Mouse (Mus musculus) heart, adult 2 months (tissue): ENCODE results near the gene Khk. TPM values are rescaled to one million over a fixed set of nuclear protein-coding genes. Genes with fewer than 3 reads are reported as not detected.
A peak's percentile ranks its signal among the peaks of the same experiment; 100 is the strongest.

Experiments
- DNase-seq, 2 experiments: peaks; one replicate each; pipeline ENCODE4 v3.0.0; 2021
- H3K27ac ChIP-seq: fragments of 200-600 bp; 2 replicates; pipeline ENCODE4 v1.8.1; 2022
- H3K27me3 ChIP-seq: fragments of 200-500 bp; 2 replicates; pipeline ENCODE4 v1.6.1; 2012; ENCODE audit warnings: mild to moderate bottlenecking, low read length, inconsistent platforms, mixed read lengths; ENCODE audit not compliant: control insufficient read depth, insufficient read depth
- H3K36me3 ChIP-seq: fragments of 200-500 bp; 2 replicates; pipeline ENCODE4 v1.6.1; 2012; ENCODE audit warnings: low read length, inconsistent platforms; ENCODE audit not compliant: control insufficient read depth, insufficient read depth
- H3K4me1 ChIP-seq: fragments of 200-500 bp; 2 replicates; pipeline ENCODE4 v1.6.1; 2011; ENCODE audit warnings: low read length; ENCODE audit not compliant: control insufficient read depth, insufficient read depth
- H3K4me3 ChIP-seq: fragments of 200-600 bp; 2 replicates; pipeline ENCODE4 v1.8.1; 2022
- H3K79me2 ChIP-seq: fragments of 200-500 bp; replicated peaks from 2 replicates; pipeline ENCODE4 v1.6.1; 2012; ENCODE audit warnings: mild to moderate bottlenecking, inconsistent platforms, low read length, moderate library complexity, mixed read lengths; ENCODE audit not compliant: control insufficient read depth, insufficient read depth
- H3K9ac ChIP-seq: fragments of 200-500 bp; 2 replicates; pipeline ENCODE4 v1.6.1; 2012; ENCODE audit warnings: low read depth, mild to moderate bottlenecking, control low read depth, inconsistent platforms, low read length, mixed read lengths
- CTCF ChIP-seq: fragments of 200-600 bp; IDR thresholded peaks from 2 replicates; pipeline ENCODE4 v1.8.1; 2022; ENCODE audit warnings: antibody characterized with exemption, mild to moderate bottlenecking, moderate library complexity
- EP300 ChIP-seq: fragments of 200-500 bp; IDR thresholded peaks from 2 replicates; pipeline ENCODE4 v1.6.1; 2011; ENCODE audit warnings: low read depth, low read length, control low read depth; ENCODE audit not compliant: insufficient read depth
- POLR2A ChIP-seq: fragments of 200-500 bp; IDR thresholded peaks from 2 replicates; pipeline ENCODE4 v1.6.1; 2011; ENCODE audit warnings: mild to moderate bottlenecking, low read depth, low read length, control low read depth; ENCODE audit not compliant: insufficient read depth
- WGBS: fragments of 180-500 bp; shearing (Covaris S2); methylation state at CpG from one replicate; pipeline ENCODE4 v1.1.7; 2018; 5-methylcytosine and 5-hydroxymethylcytosine counted together
- intact Hi-C: fragments of 180-260 bp; cut with DNase I; formaldehyde crosslinking; loops from one replicate; pipeline ENCODE4 v1.15.1; 2025
- polyA plus RNA-seq: library from polyadenylated mRNA; depleted of rRNA; stranded (reverse); fragments of >200 nt; gene quantifications from 2 replicates; pipeline ENCODE4 v1.2.3, GENCODE M21; 2012
- total RNA-seq, 2 experiments: library from RNA; stranded (reverse); gene quantifications; 2 replicates each; pipeline ENCODE4 v1.2.3; 2021

The Khk gene
- total and polyA plus RNA-seq, 3 experiments = 22.6 to 31.8 (median 29.6) TPM

DNA sequence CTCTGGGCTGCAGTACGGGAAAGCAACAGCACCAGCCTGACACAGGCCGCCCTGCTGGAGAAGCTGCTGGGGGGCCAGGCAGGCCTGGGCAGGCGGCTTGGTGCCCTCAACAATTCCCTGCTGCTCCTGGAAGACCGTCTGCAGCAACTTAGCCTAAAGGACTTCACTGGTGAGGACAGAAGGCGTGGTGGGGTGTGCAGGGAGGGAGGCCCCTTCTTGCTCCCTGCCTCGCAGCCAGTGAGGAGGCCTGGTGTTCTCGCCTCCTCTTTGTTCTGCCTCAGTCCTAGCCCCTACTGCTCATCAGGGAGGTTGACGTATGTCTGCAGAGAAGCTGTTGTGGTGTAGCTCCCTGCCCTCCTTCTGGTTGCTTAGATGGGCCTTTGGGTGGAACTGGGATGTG lies 2.5 kb upstream of the Khk start:
- 96% methylated on average over 8 of the region's 8 CpGs for whole genome bisulfite sequencing
- peaks cover 20% of the 10 kb centered on the region for H3K4me1 ChIP-seq
- H3K36me3 ChIP-seq = no peaks in the 10 kb centered on the region
- H3K27me3 ChIP-seq = no peaks in the 10 kb centered on the region
- TF ChIP-seq CTCF = no peak
- TF ChIP-seq EP300 = no peak
- TF ChIP-seq POLR2A = no peak
- no peak overlapping the region for H3K4me3 ChIP-seq
- no peak for DNase-seq
- H3K27ac ChIP-seq = no peak overlapping the region; the same call in 1 of the 2 replicates
- no peaks in the 10 kb centered on the region for H3K79me2 ChIP-seq
- no peak overlapping the region for H3K9ac ChIP-seq
- intact Hi-C loops = loop anchor here (5.0 kb wide), 1 partner anchor 106 kb away; the partner anchor contains the start of gene Mapre3

DNA sequence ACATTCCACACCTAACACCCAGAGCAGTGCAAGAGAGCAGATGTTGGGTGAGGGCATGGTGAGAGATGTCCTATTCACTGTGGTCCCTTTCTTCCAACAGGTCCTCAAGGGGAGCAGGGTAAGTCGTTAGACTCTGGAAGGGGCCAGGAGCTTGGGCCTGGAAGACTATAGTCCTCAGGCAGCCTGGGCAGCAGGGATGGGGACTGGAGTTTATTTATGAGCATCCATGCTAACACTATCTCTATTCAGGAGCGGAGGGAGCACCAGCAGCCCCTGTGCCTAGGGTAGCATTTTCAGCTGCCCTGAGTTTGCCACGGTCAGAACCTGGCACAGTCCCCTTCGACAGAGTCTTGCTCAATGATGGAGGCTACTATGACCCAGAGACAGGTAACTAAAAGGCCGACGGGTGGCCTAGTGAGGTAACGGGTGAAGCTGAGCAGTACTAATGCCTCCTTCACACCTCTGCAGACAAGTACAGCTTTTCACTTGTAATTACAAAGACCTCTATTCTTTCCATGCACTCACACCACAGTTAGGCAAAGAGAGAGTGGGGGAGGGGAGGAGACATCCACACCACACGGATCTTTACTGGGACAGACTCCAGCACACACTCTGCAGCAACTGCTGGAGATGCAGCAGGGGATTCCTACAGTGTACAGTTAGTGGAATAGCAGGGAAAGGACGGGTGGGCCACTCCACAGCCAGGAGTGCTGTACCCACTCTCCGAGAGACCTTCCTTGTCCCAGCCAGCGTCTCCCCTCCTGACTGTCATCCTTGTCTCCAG lies 1.2 kb upstream of the Khk start:
- TF ChIP-seq CTCF (no peak), POLR2A (no peak), EP300 (no peak)
- Histone ChIP-seq H3K4me1 (peaks cover 12% of the 10 kb centered on the region), H3K27ac (no peak overlapping the region; the same call in 1 of the 2 replicates), H3K9ac (no peak overlapping the region), H3K27me3 (no peaks in the 10 kb centered on the region), H3K79me2 (no peaks in the 10 kb centered on the region), H3K36me3 (no peaks in the 10 kb centered on the region), H3K4me3 (no peak overlapping the region)
- intact Hi-C loops = loop anchor here (5.0 kb wide), 3 partner anchors 42 to 127 kb away; partner anchors contain the start of genes Atraid, Mapre3, Preb and Slc5a6
- WGBS = 75% methylated on average over 11 of the region's 11 CpGs
- DNase-seq = no peak

DNA sequence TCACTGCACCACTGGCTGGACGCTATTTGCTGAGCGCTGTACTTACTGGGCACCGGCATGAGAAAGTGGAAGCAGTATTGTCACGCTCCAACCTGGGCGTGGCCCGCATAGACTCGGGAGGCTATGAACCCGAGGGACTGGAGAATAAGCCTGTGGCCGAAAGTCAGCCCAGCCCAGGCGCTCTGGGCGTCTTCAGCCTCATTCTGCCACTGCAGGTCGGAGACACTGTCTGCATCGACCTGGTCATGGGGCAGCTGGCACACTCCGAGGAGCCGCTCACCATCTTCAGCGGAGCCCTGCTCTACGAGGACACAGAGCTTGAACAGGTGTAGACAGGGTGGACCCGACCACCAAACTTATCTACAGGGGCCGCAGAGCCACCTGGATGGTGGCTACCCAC lies 610 bp upstream of the Khk start:
- Histone ChIP-seq H3K36me3 (no peaks in the 10 kb centered on the region), H3K4me3 (no peak overlapping the region), H3K79me2 (no peaks in the 10 kb centered on the region), H3K27me3 (no peaks in the 10 kb centered on the region), H3K27ac (peak overlapping the region; percentile 84), H3K4me1 (peaks cover 7% of the 10 kb centered on the region), H3K9ac (no peak overlapping the region)
- TF ChIP-seq EP300 (no peak), CTCF (no peak), POLR2A (no peak)
- DNase-seq = peak; percentile 56
- intact Hi-C loops = loop anchor here (5.0 kb wide), 2 partner anchors 42 to 127 kb away; partner anchors contain the start of genes Atraid, Preb and Slc5a6
- WGBS = 68% methylated on average over 19 of the region's 19 CpGs

DNA sequence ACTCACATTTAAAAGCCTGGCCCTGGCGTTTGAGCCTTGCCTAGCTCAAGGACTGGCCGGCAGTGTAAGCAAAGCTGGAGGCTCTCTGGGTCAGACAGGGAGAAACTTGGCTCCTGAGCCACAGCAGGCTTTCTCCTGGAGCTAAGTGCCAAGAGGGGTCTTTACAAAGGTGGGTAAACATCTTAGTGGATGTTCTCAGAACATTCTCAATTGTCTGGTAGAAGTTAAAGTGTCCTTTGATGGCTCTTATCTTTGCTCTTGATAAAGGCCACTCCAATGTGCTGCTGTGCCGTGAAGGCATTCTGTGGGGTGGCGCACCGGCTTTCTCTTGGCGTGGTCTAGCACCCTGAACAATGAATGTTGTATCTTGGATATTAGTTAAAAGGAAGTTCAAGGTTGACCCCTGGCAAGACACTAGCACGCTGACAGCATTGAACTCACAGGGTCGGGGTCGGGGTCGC lies 1.4 kb downstream of the Khk start:
- Histone ChIP-seq H3K4me1 (peaks cover 1% of the 10 kb centered on the region), H3K9ac (no peak overlapping the region), H3K27me3 (no peaks in the 10 kb centered on the region), H3K79me2 (no peaks in the 10 kb centered on the region), H3K36me3 (no peaks in the 10 kb centered on the region), H3K4me3 (no peak overlapping the region), H3K27ac (no peak overlapping the region; the same call in 1 of the 2 replicates)
- WGBS = 51% methylated on average over 10 of the region's 10 CpGs
- intact Hi-C loops = loop anchor here (5.0 kb wide), 2 partner anchors 40 to 125 kb away; partner anchors contain the start of genes Atraid, Preb and Slc5a6
- DNase-seq = no peak
- TF ChIP-seq CTCF (no peak), POLR2A (no peak), EP300 (no peak)

DNA sequence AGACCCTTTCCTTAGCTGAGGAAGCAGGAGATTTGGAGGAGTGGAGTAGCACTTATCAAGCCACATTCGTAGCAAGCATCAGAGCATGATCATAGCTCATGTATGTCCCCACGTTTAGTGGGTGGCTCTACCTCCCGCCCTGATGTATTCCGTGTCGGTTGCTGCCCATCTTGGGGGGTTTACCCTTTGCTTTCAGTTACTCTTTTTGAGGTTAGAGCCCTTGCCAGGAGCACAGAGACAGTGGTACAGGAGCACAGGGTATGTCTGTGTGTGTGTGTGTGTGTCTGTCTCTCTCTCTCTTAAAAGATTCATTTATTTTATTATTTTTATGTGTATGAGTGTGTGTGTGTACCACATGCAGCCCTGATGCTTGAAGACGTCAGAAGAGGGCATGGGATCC lies 1.9 kb downstream of the Khk start:
- intact Hi-C loops = loop anchor here (5.0 kb wide), 2 partner anchors 39 to 124 kb away; partner anchors contain the start of genes Atraid, Preb and Slc5a6
- H3K27me3 ChIP-seq = no peaks in the 10 kb centered on the region
- WGBS = 79% methylated on average over 6 of the region's 6 CpGs

More for the DNA sequence above, 1.9 kb downstream of the Khk start:
- Histone ChIP-seq H3K36me3 (no peaks in the 10 kb centered on the region), H3K79me2 (no peaks in the 10 kb centered on the region), H3K27ac (no peak overlapping the region), H3K9ac (no peak overlapping the region), H3K4me1 (peaks cover 1% of the 10 kb centered on the region), H3K4me3 (no peak overlapping the region)
- no peak for DNase-seq
- TF ChIP-seq POLR2A = no peak
- TF ChIP-seq EP300 = no peak
- TF ChIP-seq CTCF = no peak
